Mouse (Mus musculus): ENCODE measurements around the gene Kmt5c.

The Kmt5c gene

GRCm38 (mm10) chr7:4739544-4740275 is at the start of gene Kmt5c:
Gene Kmt5c (plus strand): TSS chr7:4740115.
- peak; percentile 92 for DNase-seq (ENCODE audit: extremely low read depth, insufficient read length, low spot score)

GRCm38 (mm10) chr7:4690387-4690786 is 49.5 kb upstream of the Kmt5c start, which contains the start of gene Brsk1:
Gene Brsk1 (plus strand): TSS chr7:4690604.
- no peak for DNase-seq (ENCODE audit: extremely low read depth, insufficient read length, low spot score)

GRCm38 (mm10) chr7:4690951-4691653 is 48.8 kb upstream of the Kmt5c start:
- DNase-seq (ENCODE audit: extremely low read depth, insufficient read length, low spot score): no peak

GRCm38 (mm10) chr7:4693004-4693403 is 46.9 kb upstream of the Kmt5c start:
- no peak for DNase-seq (ENCODE audit: extremely low read depth, insufficient read length, low spot score)

GRCm38 (mm10) chr7:4702334-4702733 is 37.6 kb upstream of the Kmt5c start:
- no peak for DNase-seq (ENCODE audit: extremely low read depth, insufficient read length, low spot score)

GRCm38 (mm10) chr7:4703195-4703594 is 36.7 kb upstream of the Kmt5c start:
- no peak for DNase-seq (ENCODE audit: extremely low read depth, insufficient read length, low spot score)

- no peak for DNase-seq (ENCODE audit: extremely low read depth, insufficient read length, low spot score)
Observed at GRCm38 (mm10) chr7:4705098-4705497, 34.8 kb upstream of the Kmt5c start.

- DNase-seq (ENCODE audit: extremely low read depth, insufficient read length, low spot score): no peak
Observed at GRCm38 (mm10) chr7:4712594-4712993, 27.3 kb upstream of the Kmt5c start.

- no peak for DNase-seq (ENCODE audit: extremely low read depth, insufficient read length, low spot score)
Observed at GRCm38 (mm10) chr7:4716955-4717354, 23.0 kb upstream of the Kmt5c start.

GRCm38 (mm10) chr7:4719276-4719675 is 20.6 kb upstream of the Kmt5c start:
- DNase-seq (ENCODE audit: extremely low read depth, insufficient read length, low spot score): no peak

- no peak for DNase-seq (ENCODE audit: extremely low read depth, insufficient read length, low spot score)
Observed at GRCm38 (mm10) chr7:4723508-4723907, 16.4 kb upstream of the Kmt5c start.

- no peak for DNase-seq (ENCODE audit: extremely low read depth, insufficient read length, low spot score)
Observed at GRCm38 (mm10) chr7:4724359-4724758, 15.6 kb upstream of the Kmt5c start.

GRCm38 (mm10) chr7:4725169-4725568 is 14.7 kb upstream of the Kmt5c start, which contains the start of gene Tmem150b:
Gene Tmem150b (minus strand): TSS chr7:4725249.
- DNase-seq (ENCODE audit: extremely low read depth, insufficient read length, low spot score): no peak

GRCm38 (mm10) chr7:4731090-4731489 is 8.8 kb upstream of the Kmt5c start:
- no peak for DNase-seq (ENCODE audit: extremely low read depth, insufficient read length, low spot score)

GRCm38 (mm10) chr7:4732968-4733392 is 6.9 kb upstream of the Kmt5c start:
- peak; percentile 59 for DNase-seq (ENCODE audit: extremely low read depth, insufficient read length, low spot score)

GRCm38 (mm10) chr7:4739041-4739543 is 823 bp upstream of the Kmt5c start:
- DNase-seq (ENCODE audit: extremely low read depth, insufficient read length, low spot score): no peak

GRCm38 (mm10) chr7:4740309-4740727 is 403 bp downstream of the Kmt5c start:
- no peak for DNase-seq (ENCODE audit: extremely low read depth, insufficient read length, low spot score)

GRCm38 (mm10) chr7:4741151-4741550 is 1.2 kb downstream of the Kmt5c start:
- peak; percentile 48 for DNase-seq (ENCODE audit: extremely low read depth, insufficient read length, low spot score)

GRCm38 (mm10) chr7:4741672-4742481 is 2.0 kb downstream of the Kmt5c start:
- DNase-seq (ENCODE audit: extremely low read depth, insufficient read length, low spot score): no peak

GRCm38 (mm10) chr7:4742482-4742819 is 2.5 kb downstream of the Kmt5c start:
- DNase-seq (ENCODE audit: extremely low read depth, insufficient read length, low spot score): no peak

- no peak for DNase-seq (ENCODE audit: extremely low read depth, insufficient read length, low spot score)
Observed at GRCm38 (mm10) chr7:4743354-4743753, 3.4 kb downstream of the Kmt5c start.
